Mouse (Mus musculus): ENCODE data around the gene Bmyc. TPM values are rescaled to one million over a fixed set of nuclear protein-coding genes. Genes with fewer than 3 reads are reported as not detected.
"Not testable (repeated sequence)": the region's sequence is repeated elsewhere in the genome, so short reads cannot be mapped to it uniquely, and the experiment has no call there.

Bmyc gene
- polyA plus RNA-seq, 1 experiment from 2014 or later: 8.6 TPM

GRCm38 (mm10) chr2:25699743-25700142 is 6.8 kb upstream of the Bmyc start, which contains the start of gene Obp2a:
TSS of gene Obp2a (plus strand) at chr2:25700043.
- not testable (repeated sequence) for H3K36me3 ChIP-seq (ENCODE audit: inconsistent target); H3K27ac ChIP-seq; H3K79me2 ChIP-seq (ENCODE audit: inconsistent target); H3K4me3 ChIP-seq (ENCODE audit: inconsistent target)
- 66% methylated on average over 2 of the region's 3 CpGs for WGBS (ENCODE audit: missing documents)

GRCm38 (mm10) chr2:25701001-25701400 is 5.5 kb upstream of the Bmyc start:
- H3K4me3 ChIP-seq (ENCODE audit: inconsistent target): no peak overlapping the region
- 56% methylated on average over 5 of the region's 5 CpGs for WGBS (ENCODE audit: missing documents)
- H3K79me2 ChIP-seq (ENCODE audit: inconsistent target): no peaks in the 10 kb centered on the region
- H3K27ac ChIP-seq: no peak overlapping the region
- H3K36me3 ChIP-seq (ENCODE audit: inconsistent target): no peaks in the 10 kb centered on the region

GRCm38 (mm10) chr2:25703706-25704105 is 2.8 kb upstream of the Bmyc start:
- H3K36me3 ChIP-seq (ENCODE audit: inconsistent target): no peaks in the 10 kb centered on the region
- no peak overlapping the region for H3K4me3 ChIP-seq (ENCODE audit: inconsistent target)
- no peaks in the 10 kb centered on the region for H3K79me2 ChIP-seq (ENCODE audit: inconsistent target)
- 87% methylated on average over 4 of the region's 4 CpGs for WGBS (ENCODE audit: missing documents)
- H3K27ac ChIP-seq: no peak overlapping the region

GRCm38 (mm10) chr2:25708121-25708520 is 1.6 kb downstream of the Bmyc start:
- no peak overlapping the region; the same call in 1 of the 2 replicates for H3K4me3 ChIP-seq (ENCODE audit: inconsistent target)
- WGBS (ENCODE audit: missing documents): 64% methylated on average over 2 of the region's 2 CpGs
- no peaks in the 10 kb centered on the region for H3K36me3 ChIP-seq (ENCODE audit: inconsistent target)
- no peak overlapping the region for H3K27ac ChIP-seq
- no peaks in the 10 kb centered on the region for H3K79me2 ChIP-seq (ENCODE audit: inconsistent target)

- WGBS (ENCODE audit: missing documents): 82% methylated on average over 1 of the region's 1 CpGs
- H3K27ac ChIP-seq; H3K36me3 ChIP-seq (ENCODE audit: inconsistent target); H3K4me3 ChIP-seq (ENCODE audit: inconsistent target); H3K79me2 ChIP-seq (ENCODE audit: inconsistent target): not testable (repeated sequence)
Measured at GRCm38 (mm10) chr2:25709056-25709455, 2.5 kb downstream of the Bmyc start.

GRCm38 (mm10) chr2:25709791-25710190 is 3.3 kb downstream of the Bmyc start:
- H3K36me3 ChIP-seq (ENCODE audit: inconsistent target); H3K79me2 ChIP-seq (ENCODE audit: inconsistent target); H3K27ac ChIP-seq; H3K4me3 ChIP-seq (ENCODE audit: inconsistent target): not testable (repeated sequence)
- 88% methylated on average over 2 of the region's 2 CpGs for WGBS (ENCODE audit: missing documents)

GRCm38 (mm10) chr2:25711641-25712040 is 5.1 kb downstream of the Bmyc start:
- not testable (repeated sequence) for H3K27ac ChIP-seq; H3K36me3 ChIP-seq (ENCODE audit: inconsistent target); H3K79me2 ChIP-seq (ENCODE audit: inconsistent target); H3K4me3 ChIP-seq (ENCODE audit: inconsistent target)
- 62% methylated on average over 2 of the region's 3 CpGs for WGBS (ENCODE audit: missing documents)

GRCm38 (mm10) chr2:25717222-25717621 is 10.7 kb downstream of the Bmyc start:
- Histone ChIP-seq H3K36me3 (ENCODE audit: inconsistent target) (no peaks in the 10 kb centered on the region), H3K27ac (no peak overlapping the region), H3K4me3 (ENCODE audit: inconsistent target) (no peak overlapping the region), H3K79me2 (ENCODE audit: inconsistent target) (no peaks in the 10 kb centered on the region)

- no peaks in the 10 kb centered on the region for H3K79me2 ChIP-seq (ENCODE audit: inconsistent target)
- H3K27ac ChIP-seq: no peak overlapping the region
- no peaks in the 10 kb centered on the region for H3K36me3 ChIP-seq (ENCODE audit: inconsistent target)
- H3K4me3 ChIP-seq (ENCODE audit: inconsistent target): no peak overlapping the region
- WGBS (ENCODE audit: missing documents): 40% methylated on average over 2 of the region's 2 CpGs
Measured at GRCm38 (mm10) chr2:25733199-25733930, 26.8 kb downstream of the Bmyc start.

GRCm38 (mm10) chr2:25736709-25737108 is 30.2 kb downstream of the Bmyc start, which contains the start of gene Obp2b:
TSS of gene Obp2b (plus strand) at chr2:25737009.
- 90% methylated on average over 2 of the region's 3 CpGs for WGBS (ENCODE audit: missing documents)
- H3K79me2 ChIP-seq (ENCODE audit: inconsistent target); H3K36me3 ChIP-seq (ENCODE audit: inconsistent target); H3K4me3 ChIP-seq (ENCODE audit: inconsistent target); H3K27ac ChIP-seq: not testable (repeated sequence)

- Histone ChIP-seq H3K27ac (no peak overlapping the region), H3K4me3 (ENCODE audit: inconsistent target) (no peak overlapping the region), H3K36me3 (ENCODE audit: inconsistent target) (no peaks in the 10 kb centered on the region), H3K79me2 (ENCODE audit: inconsistent target) (no peaks in the 10 kb centered on the region)
- 58% methylated on average over 1 of the region's 1 CpGs for WGBS (ENCODE audit: missing documents)
Measured at GRCm38 (mm10) chr2:25741671-25742070, 35.1 kb downstream of the Bmyc start.

- no peaks in the 10 kb centered on the region for H3K79me2 ChIP-seq (ENCODE audit: inconsistent target)
- no peaks in the 10 kb centered on the region for H3K36me3 ChIP-seq (ENCODE audit: inconsistent target)
- WGBS (ENCODE audit: missing documents): 92% methylated on average over 1 of the region's 1 CpGs
- H3K27ac ChIP-seq: no peak overlapping the region
- no peak overlapping the region for H3K4me3 ChIP-seq (ENCODE audit: inconsistent target)
Measured at GRCm38 (mm10) chr2:25754201-25754600, 47.7 kb downstream of the Bmyc start.

Other genes with a start within 250 kb of the Bmyc start
- gene Clic3, start 249.9 kb upstream of the Bmyc start, polyA plus RNA-seq (2018): not detected in 3 replicates
- 6.0 to 12.9 TPM (median 6.4 TPM) in 3 replicates for gene Paxx, start 245.6 kb upstream of the Bmyc start, polyA plus RNA-seq (2018)
- gene Ptgds, start 236.7 kb upstream of the Bmyc start, polyA plus RNA-seq (2018): not detected in 3 replicates
- gene Lcn12, start 212.8 kb upstream of the Bmyc start, polyA plus RNA-seq (2018): not detected in 3 replicates
- gene Fbxw5, start 206.0 kb upstream of the Bmyc start, polyA plus RNA-seq (2018): 21.9 to 35.3 TPM (median 28.7 TPM) in 3 replicates
- gene C8g, start 205.0 kb upstream of the Bmyc start, polyA plus RNA-seq (2018): 0.14 to 2.1 TPM in 2 of 3 replicates, not detected in the other
- 6.2 to 13.5 TPM (median 12.4 TPM) in 3 replicates for gene Traf2, start 159.8 kb upstream of the Bmyc start, polyA plus RNA-seq (2018)
- gene Edf1, start 148.9 kb upstream of the Bmyc start, polyA plus RNA-seq (2018): 258 to 279 TPM (median 262 TPM) in 3 replicates
- gene Mamdc4, start 131.9 kb upstream of the Bmyc start, polyA plus RNA-seq (2018): 0.04 to 0.60 TPM (median 0.15 TPM) in 3 replicates
- 9.0 to 13.7 TPM (median 13.0 TPM) in 3 replicates for gene Phpt1, start 131.5 kb upstream of the Bmyc start, polyA plus RNA-seq (2018)
- 0.07 to 0.50 TPM (median 0.26 TPM) in 3 replicates for gene Ajm1, start 125.0 kb upstream of the Bmyc start, polyA plus RNA-seq (2018)
- 48.4 to 64.3 TPM (median 52.1 TPM) in 3 replicates for gene Rabl6, start 98.2 kb upstream of the Bmyc start, polyA plus RNA-seq (2018)
- not detected in 3 replicates for gene Ccdc183, start 89.1 kb upstream of the Bmyc start, polyA plus RNA-seq (2018)
- 22.2 to 28.7 TPM (median 23.3 TPM) in 3 replicates for gene Tmem141, start 84.7 kb upstream of the Bmyc start, polyA plus RNA-seq (2018)
- 12.7 to 19.5 TPM (median 16.6 TPM) in 3 replicates for gene Fcna, start 78.7 kb upstream of the Bmyc start, polyA plus RNA-seq (2018)
- not detected in 3 replicates for gene Lcn8, start 53.6 kb upstream of the Bmyc start, polyA plus RNA-seq (2018)
- not detected in 3 replicates for gene Lcn5, start 48.8 kb upstream of the Bmyc start, polyA plus RNA-seq (2018)
- gene Lcn6, start 30.0 kb upstream of the Bmyc start, polyA plus RNA-seq (2018): not detected in 3 replicates
- not detected in 3 replicates for gene Lcn10, start 24.0 kb upstream of the Bmyc start, polyA plus RNA-seq (2018)
- not detected in 3 replicates for gene Obp2a, start 6.7 kb upstream of the Bmyc start, polyA plus RNA-seq (2018)
- gene Obp2b, start 30.3 kb downstream of the Bmyc start, polyA plus RNA-seq (2018): not detected in 3 replicates
- gene Lcn3, start 58.8 kb downstream of the Bmyc start, polyA plus RNA-seq (2018): not detected in 3 replicates
- gene Lcn11, start 70.3 kb downstream of the Bmyc start, polyA plus RNA-seq (2018): not detected in 3 replicates
- not detected in 3 replicates for gene Gm13539, start 75.5 kb downstream of the Bmyc start, polyA plus RNA-seq (2018)
- gene Glt6d1, start 109.1 kb downstream of the Bmyc start, polyA plus RNA-seq (2018): not detected in 3 replicates
- gene Lcn9, start 116.4 kb downstream of the Bmyc start, polyA plus RNA-seq (2018): not detected in 3 replicates
- gene Sohlh1, start 140.5 kb downstream of the Bmyc start, polyA plus RNA-seq (2018): not detected in 3 replicates
- not detected in 3 replicates for gene Kcnt1, start 157.0 kb downstream of the Bmyc start, polyA plus RNA-seq (2018)

Data from macrophage (primary cell).